8 mouse cellular contexts compared by ENCODE assay signal in genomic region chr2:12033518-12034322, GRCm38 (mm10).
DNase-seq lines count a peak whose midpoint lies in the region; ATAC-seq lines count a peak whose summit lies in the region.

No protein-coding gene starts in this region.

- no peaks in the 10 kb centered on the region for H3K36me3 ChIP-seq in hindbrain, embryonic 16.5 days (ENCODE audit: control insufficient read depth, insufficient read depth, low read length)
- no peaks in the 10 kb centered on the region for H3K36me3 ChIP-seq in hindbrain, embryonic 11.5 days (ENCODE audit: control insufficient read depth, insufficient read depth, low read length)
- no peaks in the 10 kb centered on the region for H3K36me3 ChIP-seq in stomach, embryonic 15.5 days

- no peaks in the 10 kb centered on the region for H3K4me1 ChIP-seq in hindbrain, embryonic 16.5 days (ENCODE audit: control insufficient read depth, insufficient read depth, low read depth, low read length)
- H3K4me1 ChIP-seq in hindbrain, embryonic 11.5 days (replicated peaks; ENCODE audit: control insufficient read depth, insufficient read depth, low read length) = no peaks in the 10 kb centered on the region
- H3K4me1 ChIP-seq in stomach, embryonic 15.5 days = 0 out of 2 replicates have a peak, but pooled peaks cover 4% of the 10 kb centered on the region

- intact Hi-C loops in heart, postnatal 25 days (cut with DNase I) = no loop called here

- no peaks in the 10 kb centered on the region for H3K27me3 ChIP-seq in hindbrain, embryonic 16.5 days (replicated peaks; ENCODE audit: control insufficient read depth, insufficient read depth, low read length)
- no peaks in the 10 kb centered on the region for H3K27me3 ChIP-seq in hindbrain, embryonic 11.5 days (ENCODE audit: control insufficient read depth, insufficient read depth, low read length)
- no peaks in the 10 kb centered on the region for H3K27me3 ChIP-seq in stomach, embryonic 15.5 days (replicated peaks)

- ATAC-seq in hindbrain, embryonic 16.5 days = 0 out of 2 replicates have a peak, but pooled peaks have one; percentile 27
- ATAC-seq in hindbrain, embryonic 11.5 days (ENCODE audit: low FRiP score) = no peak
- ATAC-seq in stomach, embryonic 15.5 days (ENCODE audit: insufficient read depth, low FRiP score, low read depth) = peak; percentile 72; the same call in 1 of the 2 replicates

- no peak overlapping the region for H3K9ac ChIP-seq in hindbrain, embryonic 16.5 days (ENCODE audit: low read depth, low read length)
- H3K9ac ChIP-seq in hindbrain, embryonic 11.5 days (ENCODE audit: low read depth, low read length) = no peak overlapping the region
- H3K9ac ChIP-seq in stomach, embryonic 15.5 days = no peak overlapping the region

- no peak overlapping the region for H3K4me3 ChIP-seq in hindbrain, embryonic 16.5 days (ENCODE audit: low read length)
- no peak overlapping the region for H3K4me3 ChIP-seq in hindbrain, embryonic 11.5 days (ENCODE audit: low read depth, low read length)
- no peak overlapping the region for H3K4me3 ChIP-seq in stomach, embryonic 15.5 days (replicated peaks)

- DNase-seq in hindbrain, embryonic 11.5 days (ENCODE audit: low spot score) = no peak
- DNase-seq in heart, postnatal 25 days (ENCODE audit: low spot score) = peak; percentile 7
- peak; percentile 23 for DNase-seq in liver
- DNase-seq in B cell, adult 2 months = no peak
- DNase-seq in left cerebral cortex, adult 11 months (ENCODE audit: low spot score) = no peak
- DNase-seq in embryo, embryonic 10 days (ENCODE audit: low spot score) = no peak

- H3K27ac ChIP-seq in hindbrain, embryonic 16.5 days (ENCODE audit: low read depth, low read length) = no peak overlapping the region
- H3K27ac ChIP-seq in hindbrain, embryonic 11.5 days (ENCODE audit: low read depth, low read length) = no peak overlapping the region
- peak overlapping the region; percentile 67 for H3K27ac ChIP-seq in stomach, embryonic 15.5 days

- H3K9me3 ChIP-seq in hindbrain, embryonic 16.5 days (ENCODE audit: control insufficient read depth, low read length) = no peaks in the 10 kb centered on the region
- no peaks in the 10 kb centered on the region for H3K9me3 ChIP-seq in hindbrain, embryonic 11.5 days (ENCODE audit: control insufficient read depth, low read length)
- H3K9me3 ChIP-seq in stomach, embryonic 15.5 days = no peaks in the 10 kb centered on the region

- no peak overlapping the region for H3K4me2 ChIP-seq in hindbrain, embryonic 16.5 days (ENCODE audit: low read length)
- H3K4me2 ChIP-seq in hindbrain, embryonic 11.5 days (replicated peaks; ENCODE audit: low read depth, low read length) = no peak overlapping the region
- H3K4me2 ChIP-seq in stomach, embryonic 15.5 days = peak overlapping the region; percentile 21

- WGBS in hindbrain, embryonic 16.5 days = 69% methylated on average over 11 of the region's 11 CpGs
- 68% methylated on average over 11 of the region's 11 CpGs for WGBS in hindbrain, embryonic 11.5 days
- WGBS in stomach, embryonic 15.5 days = 43% methylated on average over 11 of the region's 11 CpGs

Comparison
In these comparisons a context has a peak if more than half of its experiments do, and no peak if none do; other contexts are left out.
1. DNase-seq: peak in heart, postnatal 25 days (single experiment) and liver (single experiment); none in hindbrain, embryonic 11.5 days (single experiment), B cell, adult 2 months (0 of 2), left cerebral cortex, adult 11 months (single experiment) and embryo, embryonic 10 days (single experiment).